Mouse (Mus musculus) liver, adult 2 months (tissue): Measurements from ENCODE around the gene Epc2.

Experiments used
- CTCF ChIP-seq: fragments of 200-500 bp; IDR thresholded peaks from 2 replicates; pipeline ENCODE4 v1.5.1; 2011; ENCODE audit warnings: low read depth, low read length, control low read depth
- POLR2A ChIP-seq: fragments of 200-500 bp; IDR thresholded peaks from 2 replicates; pipeline ENCODE4 v1.6.1; 2011; ENCODE audit warnings: low read length, control low read depth; ENCODE audit not compliant: insufficient read depth; ENCODE audit errors: extremely low read depth

GRCm38 (mm10) chr2:49539745-49540144, 88.5 kb downstream of the Epc2 start:
- no peak for TF ChIP-seq CTCF
- TF ChIP-seq POLR2A, result no peak
